Mouse (Mus musculus): ENCODE measurements at regions not wholly inside any gene's neighbourhood (a gene's known extent, or its start where the extent isn't known, plus 50 kb on each side); places are given as distances from the start of the nearest gene placed in this dataset.

GRCm38 (mm10) chr4:89532462-89532861, 146.8 kb upstream of the Dmrta1 start (continued):
- peak; percentile 80; the same call in 1 of the 2 replicates for TF ChIP-seq MYC (IDR thresholded peaks at IDR 0.05; ENCODE audit: low read depth, low read length)
- TF ChIP-seq ZNF384 (IDR thresholded peaks at IDR 0.05; ENCODE audit: low read depth, low read length), result no peak
- no peak for TF ChIP-seq EP300 (IDR thresholded peaks at IDR 0.05; ENCODE audit: low read length)
- peak; percentile 78 for TF ChIP-seq RAD21 (IDR thresholded peaks at IDR 0.05; ENCODE audit: low read depth, low read length)
- TF ChIP-seq TBP (conservative IDR thresholded peaks at IDR 0.05; ENCODE audit: low read depth, low read length), result no peak
- TF ChIP-seq SMC3 (IDR thresholded peaks at IDR 0.05; ENCODE audit: low read depth, low read length), result peak; percentile 72
- no peak for TF ChIP-seq SIN3A (IDR thresholded peaks at IDR 0.05; ENCODE audit: low read length)

- dilution Hi-C loops (cut with MboI; ENCODE audit: extremely low pct_ligation_motif_present, extremely low pct_unique_long_range_greater_than_20kb, low sequenced_read_pairs), result no loop called here
- peaks cover 21 to 71% of the 10 kb centered on the region in 2 experiments for H3K4me1 ChIP-seq (ENCODE audit: control insufficient read depth in 1 of 2, insufficient read depth in 2 of 2)
- TF ChIP-seq HCFC1 (IDR thresholded peaks at IDR 0.05; ENCODE audit: low read depth, low read length), result no peak
- peak; percentile 89 for TF ChIP-seq POLR2AphosphoS2 (IDR thresholded peaks at IDR 0.05; ENCODE audit: low read depth, low read length)
- no peak for TF ChIP-seq PAX5 (IDR thresholded peaks at IDR 0.05; ENCODE audit: low read length)
- peak; percentile 89; the same call in 1 of the 2 replicates for TF ChIP-seq RCOR1 (conservative IDR thresholded peaks at IDR 0.05; ENCODE audit: low read depth, low read length)
- no peak for TF ChIP-seq NRF1 (IDR thresholded peaks at IDR 0.05; ENCODE audit: low read depth, low read length)
- peak; percentile 91 for TF ChIP-seq BHLHE40 (IDR thresholded peaks at IDR 0.05; ENCODE audit: low read depth, low read length)
- TF ChIP-seq MEF2A (IDR thresholded peaks at IDR 0.05; ENCODE audit: borderline replicate concordance, low read depth, low read length), result peak; percentile 100
- peak; percentile 100 for TF ChIP-seq ETS1 (conservative IDR thresholded peaks at IDR 0.05; ENCODE audit: low read depth, low read length)
- peak; percentile 50; the same call in 1 of the 2 replicates for TF ChIP-seq MAZ (IDR thresholded peaks at IDR 0.05; ENCODE audit: low read depth, low read length)
- TF ChIP-seq ZNF384 (IDR thresholded peaks at IDR 0.05; ENCODE audit: low read depth, low read length), result peak; percentile 21; the same call in 1 of the 2 replicates
- no peak for TF ChIP-seq CTCF (conservative IDR thresholded peaks at IDR 0.05 in 1 of 2, IDR thresholded peaks at IDR 0.05 in 1 of 2; ENCODE audit: low read depth in 2 of 2, low read length in 2 of 2)
- TF ChIP-seq MAX (IDR thresholded peaks at IDR 0.05; ENCODE audit: low read length), result peak; percentile 82
- TF ChIP-seq USF1 (IDR thresholded peaks at IDR 0.05; ENCODE audit: low read depth, low read length), result no peak
- TF ChIP-seq RAD21 (IDR thresholded peaks at IDR 0.05; ENCODE audit: low read depth, low read length), result no peak
- peak; percentile 100 for TF ChIP-seq EP300 (IDR thresholded peaks at IDR 0.05; ENCODE audit: low read length)
- no peak for TF ChIP-seq ELF1 (IDR thresholded peaks at IDR 0.05; ENCODE audit: low read depth, low read length)
- no peak for TF ChIP-seq KAT2A (IDR thresholded peaks at IDR 0.05; ENCODE audit: insufficient replicate concordance, low read length)
- no peak for TF ChIP-seq ZKSCAN1 (IDR thresholded peaks at IDR 0.05; ENCODE audit: borderline replicate concordance, low read depth, low read length)
- peak; percentile 98 for TF ChIP-seq MYC (IDR thresholded peaks at IDR 0.05; ENCODE audit: low read depth, low read length)
- TF ChIP-seq E2F4 (IDR thresholded peaks at IDR 0.05; ENCODE audit: insufficient replicate concordance, low read depth, low read length), result peak; percentile 63; the same call in 1 of the 2 replicates
- TF ChIP-seq IRF4 (IDR thresholded peaks at IDR 0.05; ENCODE audit: low read depth, low read length), result peak; percentile 97
- TF ChIP-seq USF2 (conservative IDR thresholded peaks at IDR 0.05; ENCODE audit: low read depth, low read length), result no peak
- TF ChIP-seq JUN (IDR thresholded peaks at IDR 0.05; ENCODE audit: insufficient read depth, low read depth, low read length), result peak; percentile 100
- peak; percentile 84 for TF ChIP-seq TBP (conservative IDR thresholded peaks at IDR 0.05; ENCODE audit: low read depth, low read length)
- peak; percentile 76 for TF ChIP-seq ZMIZ1 (IDR thresholded peaks at IDR 0.05; ENCODE audit: low read depth, low read length)
- peak; percentile 98 for TF ChIP-seq MAFK (IDR thresholded peaks at IDR 0.05; ENCODE audit: insufficient replicate concordance, low read length)
- peak; percentile 94 for TF ChIP-seq SIN3A (IDR thresholded peaks at IDR 0.05; ENCODE audit: low read length)
- TF ChIP-seq NELFE (IDR thresholded peaks at IDR 0.05; ENCODE audit: low read depth, low read length), result peak; percentile 56; the same call in 1 of the 2 replicates
- TF ChIP-seq TCF12 (IDR thresholded peaks at IDR 0.05; ENCODE audit: low read depth, low read length), result peak; percentile 99
- no peak for TF ChIP-seq ZC3H11A (IDR thresholded peaks at IDR 0.05; ENCODE audit: low read depth, low read length)
- no peak for TF ChIP-seq SMC3 (IDR thresholded peaks at IDR 0.05; ENCODE audit: low read depth, low read length)
- no peak for TF ChIP-seq GABPA (IDR thresholded peaks at IDR 0.05; ENCODE audit: insufficient replicate concordance, low read depth, low read length)
- TF ChIP-seq POLR2A (IDR thresholded peaks at IDR 0.05; ENCODE audit: low read depth, low read length), result peak; percentile 65
- no peak for TF ChIP-seq UBTF (IDR thresholded peaks at IDR 0.05; ENCODE audit: low read depth, low read length)
These were observed 149.0 kb upstream of the Dmrta1 start for GRCm38 (mm10) chr4:89530050-89530911.

More at GRCm38 (mm10) chr4:89530050-89530911, 149.0 kb upstream of the Dmrta1 start:
- in situ Hi-C loops (cut with MboI; ENCODE audit: low pct_ligation_motif_present, low pct_unique_long_range_greater_than_20kb, low sequenced_read_pairs), result no loop called here
- Histone ChIP-seq H3K27ac (ENCODE audit: insufficient read depth, low read depth) (peak overlapping the region; percentile 96), H3K4me3 (replicated peaks in 1 of 3; ENCODE audit: low read depth in 2 of 3, low read length in 2 of 3, poor library complexity in 1 of 3) (peak overlapping the region in 2 of 3 experiments; percentile 31 to 48), H3K9me3 (replicated peaks; ENCODE audit: low read length) (no peaks in the 10 kb centered on the region), H3K79me2 (replicated peaks; ENCODE audit: control insufficient read depth, extremely low read depth, insufficient read depth, poor library complexity, severe bottlenecking) (no peaks in the 10 kb centered on the region), H3K36me3 (replicated peaks in 1 of 2; ENCODE audit: control insufficient read depth in 1 of 2, insufficient read depth in 1 of 2, low read length in 1 of 2) (no peaks in the 10 kb centered on the region), H3K4me2 (ENCODE audit: insufficient read depth, low read depth, poor library complexity, severe bottlenecking) (peak overlapping the region; percentile 91), H3K27me3 (replicated peaks) (no peaks in the 10 kb centered on the region), H3K9ac (ENCODE audit: insufficient read depth, low read depth) (peak overlapping the region; percentile 86)
- peak; percentile 90 for DNase-seq (ENCODE audit: extremely low read depth)
